Mouse (Mus musculus) neural tube, embryonic 15.5 days (tissue): ENCODE results near the gene Trarg1. TPM values are rescaled to one million over a fixed set of nuclear protein-coding genes. Genes with fewer than 3 reads are reported as not detected.

Experiments
- ATAC-seq: fragments of 200-750 bp; cut with Nextera tagmentation; 2 replicates; pipeline ENCODE4 v1.8.0; 2017; ENCODE audit warnings: mild to moderate bottlenecking, moderate TSS enrichment, moderate library complexity; ENCODE audit not compliant: low FRiP score
- H3K27ac ChIP-seq: fragments of 300-500 bp; sonication (generic); replicated peaks from 2 replicates; pipeline ENCODE4 v1.5.1; 2015; ENCODE audit warnings: mild to moderate bottlenecking, inconsistent platforms
- H3K27me3 ChIP-seq: fragments of 300-500 bp; sonication (generic); replicated peaks from 2 replicates; pipeline ENCODE4 v1.6.1; 2015; ENCODE audit warnings: inconsistent platforms
- H3K36me3 ChIP-seq: fragments of 300-500 bp; sonication (generic); 2 replicates; pipeline ENCODE4 v1.6.1; 2015; ENCODE audit warnings: inconsistent platforms
- H3K4me1 ChIP-seq: fragments of 300-500 bp; sonication (generic); 2 replicates; pipeline ENCODE4 v1.6.1; 2015; ENCODE audit warnings: inconsistent platforms
- H3K4me2 ChIP-seq: fragments of 300-500 bp; sonication (generic); 2 replicates; pipeline ENCODE4 v1.6.1; 2015; ENCODE audit warnings: inconsistent platforms, mild to moderate bottlenecking, moderate library complexity
- H3K4me3 ChIP-seq: fragments of 300-500 bp; sonication (generic); replicated peaks from 2 replicates; pipeline ENCODE4 v1.5.1; 2015; ENCODE audit warnings: mild to moderate bottlenecking, inconsistent platforms
- H3K9ac ChIP-seq: fragments of 300-500 bp; sonication (generic); replicated peaks from 2 replicates; pipeline ENCODE4 v1.6.1; 2015; ENCODE audit warnings: mild to moderate bottlenecking, inconsistent platforms
- H3K9me3 ChIP-seq: fragments of 300-500 bp; sonication (generic); replicated peaks from 2 replicates; pipeline ENCODE4 v1.6.1; 2016; ENCODE audit warnings: inconsistent platforms
- WGBS: fragments of 180-500 bp; shearing (Covaris S2); methylation state at CpG from one replicate; pipeline ENCODE4 v1.1.7; 2015; ENCODE audit warnings: mixed read lengths; 5-methylcytosine and 5-hydroxymethylcytosine counted together
- polyA plus RNA-seq: library from polyadenylated mRNA; unstranded; fragments of >200 nt; fragmentation: Nextera tagmentation; extraction: Ambion mirVana; gene quantifications from 2 replicates; pipeline ENCODE4 v1.2.1, GENCODE M21; 2015

Trarg1 gene
- polyA plus RNA-seq, 1 experiment from 2014 or later = 7.7 TPM

DNA sequence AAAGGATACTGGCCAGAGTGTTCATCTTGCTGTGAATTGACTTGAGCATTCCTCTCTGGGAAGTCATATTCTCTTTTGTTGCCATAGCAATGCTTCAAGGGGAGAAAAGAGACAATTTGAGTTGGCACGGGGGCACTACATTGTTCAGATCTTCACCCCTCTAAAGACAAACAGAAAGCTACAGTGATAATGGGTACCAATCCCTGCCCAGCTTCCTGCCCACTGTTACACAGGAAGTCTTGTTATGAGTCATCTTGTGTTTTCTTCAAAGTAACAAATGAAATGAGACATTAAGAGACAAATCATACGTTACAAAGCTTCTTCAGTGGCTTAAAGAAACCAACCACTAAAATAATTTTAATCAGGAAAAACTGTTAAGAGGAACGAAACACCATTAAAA is 55.0 kb downstream of the Trarg1 start:
- peaks cover 44% of the 10 kb centered on the region for H3K36me3 ChIP-seq
- no peak overlapping the region for H3K9ac ChIP-seq
- no peak for ATAC-seq
- no peak overlapping the region for H3K4me2 ChIP-seq
- WGBS = 32% methylated on average over 3 of the region's 3 CpGs
- H3K4me1 ChIP-seq = no peaks in the 10 kb centered on the region
- no peak overlapping the region for H3K27ac ChIP-seq
- H3K9me3 ChIP-seq = no peaks in the 10 kb centered on the region
- no peak overlapping the region for H3K4me3 ChIP-seq
- no peaks in the 10 kb centered on the region for H3K27me3 ChIP-seq

DNA sequence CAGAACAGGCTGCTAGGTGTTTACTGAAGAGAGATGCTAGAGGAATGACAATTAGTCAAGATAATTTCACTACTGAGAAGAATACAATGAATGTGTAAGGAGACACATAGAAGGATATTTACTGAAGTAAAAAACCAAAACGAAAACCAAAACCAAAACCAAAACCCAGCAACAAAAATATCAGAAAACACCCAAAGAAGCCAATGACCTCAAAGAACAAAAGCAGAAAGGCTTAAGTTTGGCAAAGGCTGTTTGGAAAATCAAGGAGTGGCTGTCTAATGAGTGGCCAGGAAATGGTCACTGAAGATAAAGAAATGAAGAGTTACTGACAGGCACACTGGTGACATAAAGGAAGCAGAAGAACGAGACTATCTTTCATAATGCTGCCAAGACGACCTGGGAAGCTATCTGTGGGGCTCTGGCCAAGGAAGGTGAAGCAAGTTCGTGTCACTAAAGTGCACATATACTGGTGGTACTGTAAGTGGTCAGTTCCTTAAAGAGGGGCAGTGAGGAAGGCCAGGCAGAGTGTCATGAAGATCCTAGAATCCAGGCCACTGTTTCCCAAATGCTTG is 56.2 kb downstream of the Trarg1 start:
- no peak for ATAC-seq
- Histone ChIP-seq H3K27ac (no peak overlapping the region), H3K36me3 (peaks cover 36% of the 10 kb centered on the region), H3K9ac (no peak overlapping the region), H3K4me3 (no peak overlapping the region), H3K4me2 (no peak overlapping the region), H3K27me3 (no peaks in the 10 kb centered on the region), H3K4me1 (no peaks in the 10 kb centered on the region), H3K9me3 (no peaks in the 10 kb centered on the region)
- 79% methylated on average over 4 of the region's 4 CpGs for WGBS

DNA sequence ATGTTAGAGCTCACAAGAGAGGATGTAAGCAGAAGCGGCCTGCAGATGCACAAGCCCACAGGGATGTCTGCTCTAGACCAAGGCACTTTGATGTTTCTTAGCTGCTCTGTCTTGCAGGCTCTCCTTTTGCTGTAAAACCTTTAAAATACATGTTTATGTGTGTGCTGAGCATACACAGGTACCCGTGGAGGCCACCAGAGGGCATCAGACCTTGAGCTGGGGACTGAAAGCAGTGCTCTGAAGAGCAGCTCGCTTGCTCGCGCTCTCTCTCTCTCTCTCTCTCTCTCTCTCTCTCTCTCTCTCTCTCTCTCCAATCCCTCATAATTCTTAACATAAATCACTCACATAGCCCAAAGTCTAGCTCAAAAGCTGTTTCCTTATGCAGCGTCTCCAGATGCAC is 59.5 kb downstream of the Trarg1 start:
- Histone ChIP-seq H3K9ac (no peak overlapping the region), H3K9me3 (no peaks in the 10 kb centered on the region), H3K36me3 (peaks cover 24% of the 10 kb centered on the region), H3K4me3 (no peak overlapping the region), H3K27ac (no peak overlapping the region), H3K27me3 (no peaks in the 10 kb centered on the region), H3K4me1 (no peaks in the 10 kb centered on the region), H3K4me2 (no peak overlapping the region)
- no peak for ATAC-seq
- WGBS = 65% methylated on average over 6 of the region's 6 CpGs

DNA sequence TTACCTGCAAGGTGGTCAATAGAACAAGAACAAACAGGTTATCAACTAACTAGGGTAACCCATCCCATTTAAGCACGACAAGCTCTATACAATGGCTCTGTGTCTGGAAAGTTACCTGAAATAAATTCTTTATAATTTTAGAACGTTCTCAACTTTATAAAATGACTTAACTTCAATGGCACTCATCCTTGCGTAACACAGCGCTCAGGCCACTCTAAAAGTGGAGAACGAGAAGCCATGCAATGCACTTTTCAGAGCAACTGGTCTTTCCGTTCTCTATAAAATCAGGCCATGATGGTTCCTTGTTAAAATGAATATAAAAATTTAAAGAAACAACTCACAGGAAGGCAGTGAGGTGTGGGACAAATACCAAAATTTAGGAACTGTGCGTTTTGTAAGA is 62.9 kb downstream of the Trarg1 start:
- Histone ChIP-seq H3K36me3 (peaks cover 31% of the 10 kb centered on the region), H3K27ac (no peak overlapping the region), H3K4me3 (no peak overlapping the region), H3K27me3 (no peaks in the 10 kb centered on the region), H3K9ac (no peak overlapping the region), H3K4me2 (no peak overlapping the region), H3K9me3 (no peaks in the 10 kb centered on the region), H3K4me1 (no peaks in the 10 kb centered on the region)
- WGBS = 97% methylated on average over 7 of the region's 7 CpGs
- ATAC-seq = no peak

DNA sequence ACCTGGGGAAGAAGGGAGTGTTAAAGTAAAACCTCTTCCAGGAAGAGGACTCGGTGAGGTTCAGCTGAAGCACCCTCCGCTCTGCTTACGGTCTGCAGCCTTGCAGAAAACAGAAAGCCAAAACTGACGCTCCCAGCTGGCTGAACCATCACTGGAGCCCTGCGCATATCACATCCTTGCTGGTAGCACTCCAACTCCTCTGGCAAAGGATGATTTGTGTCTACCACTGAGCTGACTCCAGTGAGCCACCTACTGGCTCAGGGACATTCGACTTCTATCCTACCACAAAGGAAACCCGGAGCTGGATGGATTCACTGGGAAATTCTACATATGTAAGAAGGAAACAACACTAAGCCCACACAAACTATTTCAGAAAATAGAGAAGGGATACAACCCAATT is 64.9 kb downstream of the Trarg1 start:
- Histone ChIP-seq H3K4me2 (no peak overlapping the region), H3K9ac (no peak overlapping the region), H3K9me3 (no peaks in the 10 kb centered on the region), H3K4me1 (no peaks in the 10 kb centered on the region), H3K4me3 (no peak overlapping the region), H3K27me3 (no peaks in the 10 kb centered on the region), H3K36me3 (peaks cover 47% of the 10 kb centered on the region), H3K27ac (no peak overlapping the region)
- 68% methylated on average over 7 of the region's 7 CpGs for WGBS
- ATAC-seq = no peak

DNA sequence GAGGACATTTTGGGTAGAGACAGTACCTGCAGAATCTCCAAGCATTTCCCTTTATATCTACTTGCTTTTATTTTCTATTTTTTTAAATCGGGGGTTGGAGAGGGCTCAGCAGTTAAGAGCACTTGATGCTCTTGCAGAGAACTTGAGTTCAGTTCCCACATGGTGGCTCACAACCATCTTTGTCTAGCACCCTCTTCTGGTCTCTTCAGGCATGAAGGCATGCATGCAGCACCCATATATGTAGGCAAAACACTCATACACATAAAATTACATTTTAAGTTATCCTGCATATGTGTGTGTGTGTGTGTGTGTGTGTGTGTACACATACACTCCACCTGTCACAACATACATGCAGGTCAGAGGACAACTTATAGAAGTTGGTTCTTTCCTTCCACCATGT is 66.3 kb downstream of the Trarg1 start:
- no peak overlapping the region for H3K4me2 ChIP-seq
- ATAC-seq = no peak
- H3K4me1 ChIP-seq = no peaks in the 10 kb centered on the region
- H3K4me3 ChIP-seq = no peak overlapping the region
- no peak overlapping the region for H3K27ac ChIP-seq
- WGBS = 100% methylated on average over 1 of the region's 1 CpGs
- H3K9ac ChIP-seq = no peak overlapping the region
- no peaks in the 10 kb centered on the region for H3K27me3 ChIP-seq
- H3K36me3 ChIP-seq = peaks cover 60% of the 10 kb centered on the region
- no peaks in the 10 kb centered on the region for H3K9me3 ChIP-seq

Other genes starting within 250 kb of the Trarg1 start
- gene Abr, start 57.5 kb upstream of the Trarg1 start, polyA plus RNA-seq = 73.5 and 88.3 TPM in 2 replicates
- gene Bhlha9, start 7.3 kb upstream of the Trarg1 start, polyA plus RNA-seq = 1.7 and 1.9 TPM in 2 replicates
- gene Gosr1, start 83.8 kb downstream of the Trarg1 start, polyA plus RNA-seq = 22.8 and 23.1 TPM in 2 replicates
- 5.5 and 6.0 TPM in 2 replicates for gene Cpd, start 167.2 kb downstream of the Trarg1 start, polyA plus RNA-seq
- 0.18 TPM in 1 of 2 replicates, not detected in the other for gene Tmigd1, start 222.4 kb downstream of the Trarg1 start, polyA plus RNA-seq
- gene Blmh, start 245.0 kb downstream of the Trarg1 start, polyA plus RNA-seq = 133 and 138 TPM in 2 replicates